In genomic region chr3:152308485-152309249, GRCm38 (mm10) we compare ENCODE assay signal across 8 mouse cellular contexts. TPM values are rescaled to one million over a fixed set of nuclear protein-coding genes. Genes with fewer than 3 reads are reported as not detected.
DNase-seq lines count a peak whose midpoint lies in the region; ATAC-seq lines count a peak whose summit lies in the region.

No protein-coding gene starts in this region.

- no peak for ATAC-seq in cerebellum, adult (ENCODE audit: insufficient number of reproducible peaks, low FRiP score, low TSS enrichment)
- ATAC-seq in erythroblast, adult 5-6 weeks (replicated peaks; ENCODE audit: low FRiP score, poor library complexity, severe bottlenecking) = no peak

- peak; percentile 41 for DNase-seq in adrenal gland, postnatal 10 days
- no peak for DNase-seq in adrenal gland, postnatal 4 days (ENCODE audit: low spot score in 2 of 2)
- peak; percentile 40 for DNase-seq in embryo, embryonic 11 days
- peak; percentile 57 for DNase-seq in heart, postnatal 4 days
- DNase-seq in lung, postnatal 14 days = peak; percentile 42
- no peak for DNase-seq in left cerebral cortex, postnatal 25 days (ENCODE audit: low spot score in 2 of 2)

- intact Hi-C loops in left cerebral cortex, postnatal 25 days (cut with DNase I) = no loop called here

RNA-seq across cellular contexts. Expression of gene Miga1, which starts 31.5 kb away (rescaled TPM):
- 10 to 100 TPM; 11.3 to 11.8 TPM for total RNA-seq in adrenal gland, postnatal 10 days (2021)
- total RNA-seq in adrenal gland, postnatal 4 days (2021) = 10 to 100 TPM; 20.6 to 22.9 TPM
- total RNA-seq in heart, postnatal 4 days (2021) = 10 to 100 TPM; 17.2 to 17.7 TPM
- total RNA-seq in erythroblast, adult 5-6 weeks (2015; ENCODE audit: low replicate concordance) = 3.3 and 5.0 TPM in 2 replicates
- total RNA-seq in erythroblast, adult 5-6 weeks (2017; ENCODE audit: low replicate concordance) = 2.1 and 6.3 TPM in 2 replicates
- total RNA-seq in left cerebral cortex, postnatal 25 days (2021) = 10 to 100 TPM; 71.7 to 84.0 TPM

RNA-seq across cellular contexts. Expression of gene Usp33, which starts 37.6 kb away (rescaled TPM):
- 10 to 100 TPM; 65.4 to 80.7 TPM for total RNA-seq in adrenal gland, postnatal 10 days (2021)
- 10 to 100 TPM; 91.9 to 92.1 TPM for total RNA-seq in adrenal gland, postnatal 4 days (2021)
- total RNA-seq in heart, postnatal 4 days (2021) = 10 to 100 TPM; 29.9 to 31.6 TPM
- total RNA-seq in erythroblast, adult 5-6 weeks (2015; ENCODE audit: low replicate concordance) = 55.0 and 59.6 TPM in 2 replicates
- total RNA-seq in erythroblast, adult 5-6 weeks (2017; ENCODE audit: low replicate concordance) = 145 and 182 TPM in 2 replicates
- 100 to 1,000 TPM; 129 to 138 TPM for total RNA-seq in left cerebral cortex, postnatal 25 days (2021)

RNA-seq across cellular contexts. Expression of gene Nexn, which starts 42.5 kb away (rescaled TPM):
- total RNA-seq in adrenal gland, postnatal 10 days (2021) = 10 to 100 TPM in 1 of 2 experiments, 1 to 10 TPM in 1; 8.6 to 30.7 TPM
- 10 to 100 TPM in 1 of 2 experiments, 1 to 10 TPM in 1; 8.2 to 14.1 TPM for total RNA-seq in adrenal gland, postnatal 4 days (2021)
- total RNA-seq in heart, postnatal 4 days (2021) = 100 to 1,000 TPM; 281 to 301 TPM
- total RNA-seq in erythroblast, adult 5-6 weeks (2015; ENCODE audit: low replicate concordance) = not detected in 2 replicates
- total RNA-seq in erythroblast, adult 5-6 weeks (2017; ENCODE audit: low replicate concordance) = not detected in 2 replicates
- total RNA-seq in left cerebral cortex, postnatal 25 days (2021) = 1 to 10 TPM; 1.4 to 7.5 TPM

Comparison
In these comparisons a context has a peak if more than half of its experiments do, and no peak if none do; other contexts are left out.
1. DNase-seq: peak in adrenal gland, postnatal 10 days (single experiment), embryo, embryonic 11 days (single experiment), heart, postnatal 4 days (single experiment) and lung, postnatal 14 days (single experiment); none in adrenal gland, postnatal 4 days (0 of 2) and left cerebral cortex, postnatal 25 days (0 of 2).
2. RNA of gene Nexn, which starts 42.5 kb away (total RNA-seq): 281 to 301 TPM in heart, postnatal 4 days; 8.6 to 30.7 TPM in adrenal gland, postnatal 10 days, 8.2 to 14.1 TPM in adrenal gland, postnatal 4 days, 1.4 to 7.5 TPM in left cerebral cortex, postnatal 25 days and not detected in erythroblast, adult 5-6 weeks; every median in the first group is over 4 times any median in the second.